Mouse (Mus musculus) liver, adult 2 months (tissue): ENCODE data around the gene Unkl. TPM values are rescaled to one million over a fixed set of nuclear protein-coding genes. Genes with fewer than 3 reads are reported as not detected.

Source experiments
- DNase-seq: peaks from one replicate; pipeline ENCODE4 v3.0.0-alpha.2; 2011; ENCODE audit warnings: low read depth, low spot score; ENCODE audit errors: extremely low read depth
- H3K27ac ChIP-seq: fragments of 200-500 bp; replicated peaks from 2 replicates; pipeline ENCODE4 v1.5.1; 2012; ENCODE audit warnings: low read depth, mild to moderate bottlenecking, control low read depth, inconsistent platforms, low read length; ENCODE audit not compliant: insufficient read depth
- H3K27me3 ChIP-seq: fragments of 200-500 bp; 2 replicates; pipeline ENCODE4 v1.6.1; 2012; ENCODE audit warnings: mild to moderate bottlenecking, moderate library complexity, low read length, inconsistent platforms; ENCODE audit not compliant: control insufficient read depth, insufficient read depth
- H3K36me3 ChIP-seq: fragments of 200-500 bp; 2 replicates; pipeline ENCODE4 v1.6.1; 2012; ENCODE audit warnings: low read length, inconsistent platforms; ENCODE audit not compliant: control insufficient read depth, insufficient read depth
- H3K4me1 ChIP-seq: fragments of 200-500 bp; 2 replicates; pipeline ENCODE4 v1.6.1; 2011; ENCODE audit warnings: low read length; ENCODE audit not compliant: control insufficient read depth, insufficient read depth
- H3K4me3 ChIP-seq: fragments of 200-500 bp; 2 replicates; pipeline ENCODE4 v1.5.1; 2011; ENCODE audit warnings: low read depth, mild to moderate bottlenecking, control low read depth, low read length, moderate library complexity; ENCODE audit not compliant: insufficient read depth
- H3K79me2 ChIP-seq: fragments of 200-500 bp; 2 replicates; pipeline ENCODE4 v1.6.1; 2012; ENCODE audit warnings: inconsistent platforms, mild to moderate bottlenecking, low read length, moderate library complexity; ENCODE audit not compliant: control insufficient read depth, insufficient read depth
- H3K9ac ChIP-seq: fragments of 200-500 bp; 2 replicates; pipeline ENCODE4 v1.6.1; 2012; ENCODE audit warnings: low read depth, mild to moderate bottlenecking, control low read depth, inconsistent platforms, low read length
- CTCF ChIP-seq: fragments of 200-500 bp; IDR thresholded peaks from 2 replicates; pipeline ENCODE4 v1.5.1; 2011; ENCODE audit warnings: low read depth, low read length, control low read depth
- POLR2A ChIP-seq: fragments of 200-500 bp; IDR thresholded peaks from 2 replicates; pipeline ENCODE4 v1.6.1; 2011; ENCODE audit warnings: low read length, control low read depth; ENCODE audit not compliant: insufficient read depth; ENCODE audit errors: extremely low read depth
- WGBS: fragments of 180-500 bp; shearing (Covaris S2); methylation state at CpG from one replicate; pipeline ENCODE4 v1.1.7; 2018; 5-methylcytosine and 5-hydroxymethylcytosine counted together
- polyA plus RNA-seq: library from polyadenylated mRNA; depleted of rRNA; stranded (reverse); fragments of >200 nt; gene quantifications from 2 replicates; pipeline ENCODE4 v1.2.3, GENCODE M21; 2012
- total RNA-seq: library from RNA; depleted of rRNA; stranded (reverse); fragments of >200 nt; gene quantifications from 2 replicates; pipeline ENCODE4 v1.2.3, GENCODE M21; 2014

Gene Unkl
- total and polyA plus RNA-seq, 2 experiments = 9.4 to 28.0 TPM

DNA sequence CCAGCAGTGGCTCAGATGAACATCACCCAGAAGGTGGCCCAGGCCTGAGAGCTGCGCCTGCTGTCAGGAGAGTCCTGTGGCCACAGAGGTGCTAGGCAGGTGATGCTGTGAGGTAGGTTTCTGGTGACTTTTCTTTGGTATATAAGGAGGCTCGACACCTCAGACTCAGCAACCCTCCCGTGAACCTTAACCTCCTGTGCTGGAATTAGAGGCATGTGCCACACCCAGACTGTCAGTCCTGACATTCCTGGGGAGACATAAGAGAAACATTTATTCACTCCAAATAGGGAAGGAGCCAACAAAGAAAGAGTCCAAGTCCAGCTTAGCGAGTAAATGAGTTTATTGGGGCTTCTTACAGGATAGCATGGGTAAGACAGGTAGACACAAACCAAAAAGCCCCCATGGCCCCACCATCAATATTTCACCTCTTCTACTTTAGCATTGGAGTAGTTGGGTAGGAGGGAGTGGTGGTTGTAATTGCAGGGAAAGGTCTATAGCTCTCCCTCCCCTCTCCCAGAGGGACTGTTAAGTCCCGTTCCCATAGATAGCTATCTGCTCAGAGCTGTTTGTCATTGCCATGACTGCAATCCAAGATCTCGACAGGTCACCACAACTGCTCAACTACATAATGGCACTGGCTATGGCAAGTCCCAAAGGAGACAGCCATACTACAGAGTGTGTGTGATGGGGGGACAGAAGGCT is 22.1 kb upstream of the Unkl start:
- no peak overlapping the region for H3K27ac ChIP-seq
- TF ChIP-seq CTCF = no peak
- TF ChIP-seq POLR2A = no peak
- H3K79me2 ChIP-seq = no peaks in the 10 kb centered on the region
- no peak overlapping the region for H3K4me3 ChIP-seq
- DNase-seq = no peak
- no peaks in the 10 kb centered on the region for H3K4me1 ChIP-seq
- no peak overlapping the region for H3K9ac ChIP-seq
- 64% methylated on average over 6 of the region's 6 CpGs for WGBS
- H3K36me3 ChIP-seq = peaks cover 2% of the 10 kb centered on the region; the same call in 1 of the 2 replicates
- no peaks in the 10 kb centered on the region for H3K27me3 ChIP-seq

DNA sequence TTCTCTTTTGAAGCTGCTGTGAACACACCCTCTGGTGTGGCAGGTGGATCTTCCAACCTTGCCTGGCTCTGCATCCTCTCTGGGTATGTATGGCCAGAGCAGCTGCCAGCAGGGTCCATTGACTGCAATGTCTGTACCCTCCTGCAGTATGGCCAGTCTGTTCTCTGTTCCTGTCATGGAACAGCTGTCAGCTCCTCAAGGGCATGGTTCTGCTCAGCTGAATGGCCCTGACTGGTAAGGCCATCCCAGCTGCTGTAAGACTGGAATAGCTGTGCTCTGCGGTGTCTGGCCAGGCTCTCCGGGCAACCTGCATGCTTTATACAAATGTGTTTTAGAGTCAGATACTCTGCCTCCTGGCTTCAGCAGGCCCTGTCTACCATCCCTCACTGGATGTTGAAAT is 18.5 kb upstream of the Unkl start:
- no peaks in the 10 kb centered on the region for H3K4me1 ChIP-seq
- H3K79me2 ChIP-seq = no peaks in the 10 kb centered on the region
- no peaks in the 10 kb centered on the region for H3K27me3 ChIP-seq
- no peak for TF ChIP-seq CTCF
- 95% methylated on average over 2 of the region's 2 CpGs for WGBS
- H3K36me3 ChIP-seq = no peaks in the 10 kb centered on the region
- no peak overlapping the region for H3K4me3 ChIP-seq
- no peak overlapping the region for H3K27ac ChIP-seq
- DNase-seq = no peak
- H3K9ac ChIP-seq = no peak overlapping the region

DNA sequence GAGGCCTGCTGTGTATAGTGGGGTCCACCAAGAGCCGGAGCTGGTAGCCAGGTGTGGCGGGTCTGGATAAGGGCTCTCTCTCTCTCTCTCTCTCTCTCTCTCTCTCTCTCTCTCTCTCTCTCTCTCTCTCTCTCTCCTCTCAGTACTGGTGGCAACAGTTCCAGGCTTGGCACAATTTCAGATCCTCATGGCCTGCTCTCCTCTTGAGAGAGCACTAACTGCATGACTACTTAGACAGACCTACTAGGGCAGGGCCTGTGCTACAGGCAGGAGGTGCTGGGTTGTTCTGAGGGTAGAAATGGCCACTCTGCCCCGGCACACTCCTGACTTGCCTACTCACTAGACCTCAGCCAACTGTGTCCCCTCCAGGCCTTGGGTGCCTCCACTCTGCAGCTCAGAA is 15.6 kb upstream of the Unkl start:
- TF ChIP-seq POLR2A = no peak
- 92% methylated on average over 3 of the region's 3 CpGs for WGBS
- Histone ChIP-seq H3K79me2 (no peaks in the 10 kb centered on the region), H3K36me3 (no peaks in the 10 kb centered on the region), H3K9ac (no peak overlapping the region), H3K4me3 (no peak overlapping the region), H3K27ac (no peak overlapping the region), H3K27me3 (no peaks in the 10 kb centered on the region), H3K4me1 (no peaks in the 10 kb centered on the region)
- no peak for DNase-seq

DNA sequence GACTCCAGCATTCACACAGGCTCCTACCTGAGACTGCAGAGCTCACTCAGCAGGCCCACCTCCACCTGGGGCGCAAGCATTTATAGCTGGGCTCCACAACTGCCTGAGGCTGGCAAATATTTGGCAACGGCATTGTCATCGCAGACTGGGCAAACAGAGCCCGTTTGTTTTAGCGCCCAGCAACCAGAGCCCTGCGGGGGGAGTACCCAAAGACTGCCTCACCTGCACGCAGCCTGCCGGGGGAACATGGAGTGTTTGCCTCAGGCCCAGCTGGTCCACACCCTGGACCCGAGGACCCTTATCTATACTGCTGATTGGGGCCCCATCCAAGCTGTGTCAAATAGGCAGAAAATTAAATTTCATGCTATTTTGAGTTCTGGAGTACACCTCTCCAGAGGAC is 12.8 kb upstream of the Unkl start, which contains the start of gene Gm38655:
Gm38655 (minus strand) TSS at position 61 of the 400 bp plus-strand sequence.
- no peak within 1 kb of the TSS for H3K9ac ChIP-seq
- H3K4me1 ChIP-seq = no peaks in the 10 kb centered on the region
- H3K79me2 ChIP-seq = no peaks in the 10 kb centered on the region
- H3K4me3 ChIP-seq = no peak within 1 kb of the TSS
- H3K27ac ChIP-seq = no peak within 1 kb of the TSS
- TF ChIP-seq POLR2A = no peak
- TF ChIP-seq CTCF = no peak
- no peaks in the 10 kb centered on the region for H3K27me3 ChIP-seq
- no peak for DNase-seq
- no peaks in the 10 kb centered on the region for H3K36me3 ChIP-seq
- WGBS = 18% methylated on average over 9 of the region's 9 CpGs

DNA sequence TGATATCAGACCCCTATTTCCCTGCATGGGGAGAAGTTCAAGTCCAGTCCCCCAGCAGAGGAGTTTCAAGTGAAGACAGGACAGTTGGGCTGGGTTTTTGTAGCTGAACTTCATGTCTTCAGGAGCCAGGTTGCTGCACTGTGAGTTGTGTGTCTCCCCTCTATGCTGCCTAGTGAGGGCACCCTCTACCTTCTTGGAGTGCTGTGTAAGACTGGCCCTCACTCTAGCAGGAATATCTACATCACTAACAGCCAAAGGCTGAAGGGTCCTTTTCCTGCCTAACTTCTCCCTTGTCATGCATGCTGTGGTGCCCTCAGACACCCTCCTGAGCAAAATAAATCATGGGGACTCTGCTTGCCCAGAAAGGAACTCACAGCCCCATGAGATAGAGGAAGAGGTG is 5.0 kb upstream of the Unkl start:
- no peak for TF ChIP-seq POLR2A
- TF ChIP-seq CTCF = no peak
- Histone ChIP-seq H3K36me3 (no peaks in the 10 kb centered on the region), H3K27me3 (no peaks in the 10 kb centered on the region), H3K79me2 (peaks cover 8% of the 10 kb centered on the region), H3K4me1 (peaks cover 10% of the 10 kb centered on the region), H3K9ac (no peak overlapping the region), H3K4me3 (no peak overlapping the region), H3K27ac (no peak overlapping the region)
- no peak for DNase-seq

DNA sequence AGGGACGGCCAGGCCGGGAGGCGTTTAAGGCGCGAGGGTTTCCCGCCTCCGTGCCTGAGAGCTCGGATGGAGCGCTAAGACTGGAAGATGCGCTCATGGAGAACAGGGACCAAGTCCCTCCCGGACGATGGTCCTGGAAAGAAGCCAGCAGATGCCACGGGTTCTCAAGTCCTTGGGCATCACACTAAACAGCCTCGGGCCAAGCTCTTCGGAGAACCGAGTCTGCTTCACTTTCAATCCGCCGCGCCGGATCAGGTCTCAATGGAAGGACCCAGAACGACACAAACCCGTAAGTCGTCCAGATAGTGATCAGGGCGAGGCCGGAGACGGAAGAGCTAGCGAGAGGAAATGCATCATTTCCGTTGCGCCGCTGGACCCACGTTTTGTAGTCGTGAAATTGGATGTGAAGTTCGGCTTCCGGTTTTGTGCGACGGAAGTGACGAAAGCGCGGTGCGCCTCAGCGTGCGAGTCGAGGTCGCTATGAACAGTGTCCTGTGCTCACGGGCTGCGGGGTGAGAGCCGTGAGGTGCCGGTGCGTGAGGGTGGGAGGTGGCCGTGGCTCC is 4.0 kb upstream of the Unkl start, which contains the start of gene BC003965:
BC003965 (plus strand) TSS at position 426 of the 563 bp plus-strand sequence.
- TF ChIP-seq CTCF (no peak), POLR2A (peak; percentile 37)
- H3K79me2 ChIP-seq = peaks cover 18% of the 10 kb centered on the region
- DNase-seq = peak; percentile 95
- under 1% methylated on average over 50 of the region's 50 CpGs for WGBS
- peak within 1 kb of the TSS; percentile 76 for H3K4me3 ChIP-seq
- H3K36me3 ChIP-seq = no peaks in the 10 kb centered on the region
- H3K27me3 ChIP-seq = no peaks in the 10 kb centered on the region
- peak within 1 kb of the TSS; percentile 80 for H3K9ac ChIP-seq
- H3K4me1 ChIP-seq = peaks cover 10% of the 10 kb centered on the region
- peak within 1 kb of the TSS; percentile 50 for H3K27ac ChIP-seq
